Mouse (Mus musculus) right cerebral cortex, postnatal 4 days (tissue): ENCODE measurements around the gene Sytl1.
A peak's percentile ranks its signal among the peaks of the same experiment; 100 is the strongest.

ENCODE experiments used
- DNase-seq: peaks from one replicate; pipeline ENCODE4 v3.0.0-alpha.2; 2022

Sytl1 gene

DNA sequence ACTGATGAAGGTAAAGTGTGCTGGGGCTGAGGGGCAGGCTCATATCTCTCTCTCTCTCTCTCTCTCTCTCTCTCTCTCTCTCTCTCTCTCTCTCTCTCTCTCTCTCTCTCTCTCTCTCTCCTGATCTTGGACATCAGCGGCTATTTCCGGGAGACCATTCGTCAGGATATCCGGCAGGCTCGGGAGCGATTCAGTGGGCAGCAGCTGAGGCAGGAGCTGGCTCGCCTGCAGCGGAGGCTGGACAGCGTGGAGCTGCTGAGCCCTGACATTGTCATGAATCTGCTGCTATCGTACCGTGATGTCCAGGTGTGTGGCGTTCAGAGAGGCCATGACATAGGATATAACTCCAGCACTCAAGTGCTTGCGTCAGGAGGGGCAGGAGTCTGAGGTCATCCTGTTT lies 19.4 kb downstream of the Sytl1 start:
- no peak for DNase-seq

DNA sequence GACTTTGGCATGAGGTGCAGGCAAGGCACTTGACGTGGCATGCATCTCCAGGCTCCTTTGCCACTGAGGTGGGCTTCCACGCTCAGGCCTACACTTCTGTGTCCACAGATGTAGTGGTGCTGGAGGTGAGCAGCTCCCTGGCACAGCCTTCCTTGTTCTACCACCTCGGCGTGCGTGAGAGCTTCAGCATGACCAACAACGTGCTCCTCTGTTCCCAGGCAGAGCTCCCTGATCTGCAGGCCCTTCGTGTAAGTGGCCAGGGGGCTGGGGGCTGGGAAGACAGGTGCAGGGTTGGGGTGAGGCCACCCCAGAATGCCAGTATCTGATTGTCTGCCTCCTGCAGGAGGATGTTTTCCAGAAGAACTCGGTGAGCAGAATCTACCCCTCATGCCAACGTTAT lies 20.2 kb downstream of the Sytl1 start:
- DNase-seq = no peak

GRCm38 (mm10) chr4:133241910-133242309 lies 21.0 kb downstream of the Sytl1 start:
- DNase-seq = no peak

DNA sequence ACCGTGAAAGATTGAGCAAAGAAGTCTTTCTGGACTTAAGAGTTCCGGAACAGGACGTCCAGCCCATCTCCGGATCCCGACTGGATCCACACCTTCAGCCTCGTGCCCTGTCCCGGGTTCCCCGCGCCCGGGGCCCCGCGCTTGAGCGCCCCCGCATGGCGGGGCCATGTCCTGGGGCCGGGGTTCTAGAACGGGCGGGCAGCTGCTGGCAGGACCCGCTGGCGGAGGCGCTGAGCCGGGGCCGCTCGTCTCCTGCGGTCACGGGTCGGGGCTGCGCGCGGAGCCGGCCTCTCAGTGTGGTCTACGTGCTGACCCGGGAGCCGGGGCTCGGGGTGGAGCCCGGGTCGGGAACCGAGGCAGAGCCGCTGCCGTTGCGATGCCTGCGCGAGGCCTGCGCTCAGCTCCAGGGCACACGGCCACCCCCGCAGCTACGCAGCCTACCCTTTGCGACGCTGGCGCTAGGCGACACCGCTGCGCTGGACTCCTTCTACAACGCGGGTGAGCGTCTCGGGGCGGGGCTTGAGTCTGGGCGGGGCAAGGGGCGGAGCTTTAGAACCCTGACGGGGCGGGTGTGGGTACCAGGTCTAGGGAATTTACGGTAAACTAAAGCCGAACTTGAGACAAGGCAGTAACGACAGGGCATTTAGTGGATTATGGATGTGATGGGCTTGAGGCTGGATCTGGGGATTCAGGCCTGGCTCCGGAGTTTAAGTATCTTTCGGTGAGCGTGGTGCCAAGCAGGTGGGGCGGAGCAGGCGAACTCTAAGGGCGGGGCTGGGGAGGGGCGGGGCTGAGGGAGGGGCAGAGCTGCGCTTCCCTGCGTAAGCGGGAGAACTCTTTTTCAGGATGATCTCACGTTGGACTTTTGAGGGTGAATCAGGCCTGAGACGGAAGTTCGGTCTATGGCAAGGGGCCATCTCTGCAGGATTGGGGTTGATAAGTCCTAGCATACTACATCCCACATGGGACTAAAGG lies 21.7 kb downstream of the Sytl1 start:
- peak; percentile 79 for DNase-seq

DNA sequence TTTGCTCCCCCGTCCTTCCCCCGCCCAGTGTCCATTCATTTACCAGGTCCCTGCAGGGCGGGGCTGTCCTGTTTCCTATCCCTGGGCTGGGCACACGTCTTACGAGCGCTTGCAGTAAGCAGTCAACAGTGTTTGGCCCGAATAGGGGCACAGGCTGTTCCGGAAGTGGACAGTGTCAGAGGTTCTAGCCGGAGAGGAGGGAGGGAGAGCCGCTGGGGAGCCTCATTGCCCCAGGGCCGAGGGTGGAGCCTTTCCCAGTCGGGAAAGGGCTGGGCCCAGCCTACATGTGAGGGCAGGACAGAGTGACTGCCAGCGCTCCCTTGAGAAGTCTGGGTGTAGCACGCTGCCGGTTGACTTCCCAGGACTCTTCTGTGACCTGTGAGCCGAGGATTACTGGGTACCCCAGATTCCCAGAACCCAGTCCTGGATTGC lies 22.4 kb downstream of the Sytl1 start, which contains the start of gene Map3k6:
Gene Map3k6, plus strand, starts transcription at position 329 of the 432 bp plus-strand sequence.
- DNase-seq = no peak

- DNase-seq = no peak
These were observed 25.0 kb downstream of the Sytl1 start for GRCm38 (mm10) chr4:133237911-133238310.

- no peak for DNase-seq
These were observed 27.5 kb downstream of the Sytl1 start for GRCm38 (mm10) chr4:133235415-133235814.

- no peak for DNase-seq
These were observed 28.1 kb downstream of the Sytl1 start for GRCm38 (mm10) chr4:133234771-133235170.

GRCm38 (mm10) chr4:133233285-133233976 lies 29.5 kb downstream of the Sytl1 start:
- no peak for DNase-seq

- DNase-seq = no peak
These were observed 33.3 kb downstream of the Sytl1 start for GRCm38 (mm10) chr4:133229582-133229981.

GRCm38 (mm10) chr4:133227636-133228035 lies 35.3 kb downstream of the Sytl1 start:
- no peak for DNase-seq

GRCm38 (mm10) chr4:133226073-133226472 lies 36.8 kb downstream of the Sytl1 start:
- DNase-seq = no peak

- no peak for DNase-seq
These were observed 39.0 kb downstream of the Sytl1 start for GRCm38 (mm10) chr4:133223875-133224274.

- no peak for DNase-seq
These were observed 41.2 kb downstream of the Sytl1 start for GRCm38 (mm10) chr4:133221701-133222100.

DNA sequence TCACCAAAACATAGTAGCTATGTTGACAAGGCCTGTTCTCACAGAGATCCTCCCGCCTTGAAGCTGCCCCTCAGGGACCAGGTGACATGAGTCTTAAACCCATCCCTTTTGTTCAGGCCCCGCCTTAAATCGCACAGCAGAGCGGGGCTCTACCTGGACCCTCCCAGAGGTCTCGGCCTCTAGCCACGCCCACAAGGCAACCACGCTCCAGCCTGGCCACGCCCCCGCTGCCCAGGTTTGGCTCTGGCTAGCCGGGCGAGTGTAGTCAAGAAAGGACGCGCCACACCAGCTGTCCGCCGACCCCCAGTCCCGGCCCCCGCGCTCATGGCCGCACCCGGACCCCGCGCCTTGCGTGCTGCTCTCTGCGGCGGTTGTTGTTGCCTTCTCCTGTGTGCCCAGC lies 42.3 kb downstream of the Sytl1 start:
- no peak for DNase-seq

- no peak for DNase-seq
These were observed 44.2 kb downstream of the Sytl1 start for GRCm38 (mm10) chr4:133218745-133219144.

DNA sequence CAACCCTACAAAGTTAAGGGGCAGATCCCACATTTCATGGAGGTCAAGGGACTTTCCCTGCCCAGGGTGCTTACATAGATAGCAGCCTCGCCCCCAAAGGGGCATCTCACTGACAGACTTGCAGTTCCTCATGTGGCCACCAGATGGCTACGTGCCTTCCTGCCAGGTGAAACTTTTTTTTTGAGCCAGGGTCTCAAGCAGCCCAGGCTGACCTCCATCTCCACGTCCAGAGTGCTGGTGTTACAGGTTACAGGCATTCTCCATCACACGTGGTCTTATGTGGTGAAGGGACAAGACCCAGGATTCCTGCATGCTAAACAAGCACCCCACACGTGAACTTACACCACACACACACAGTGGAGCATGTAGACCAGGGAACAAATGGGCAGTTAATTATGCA lies 45.3 kb downstream of the Sytl1 start:
- peak; percentile 68 for DNase-seq

- no peak for DNase-seq
These were observed 49.3 kb downstream of the Sytl1 start for GRCm38 (mm10) chr4:133213661-133214060.

DNA sequence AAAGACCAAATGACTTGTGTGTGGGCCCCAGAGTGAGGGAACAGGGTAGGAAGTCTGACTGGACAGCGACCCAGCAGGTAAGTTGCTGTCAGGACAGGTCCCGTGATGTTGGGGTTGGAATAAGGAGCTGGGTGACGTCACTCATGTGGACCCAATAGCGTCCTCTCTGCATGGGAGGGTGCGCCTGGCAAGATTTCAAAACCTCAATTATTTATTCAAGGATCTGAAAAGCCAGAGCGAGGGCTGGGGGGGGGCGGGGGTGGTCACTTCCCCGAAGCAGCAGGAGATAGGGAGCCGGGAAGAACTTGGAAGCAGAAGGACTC lies 49.7 kb downstream of the Sytl1 start:
- DNase-seq = no peak

DNA sequence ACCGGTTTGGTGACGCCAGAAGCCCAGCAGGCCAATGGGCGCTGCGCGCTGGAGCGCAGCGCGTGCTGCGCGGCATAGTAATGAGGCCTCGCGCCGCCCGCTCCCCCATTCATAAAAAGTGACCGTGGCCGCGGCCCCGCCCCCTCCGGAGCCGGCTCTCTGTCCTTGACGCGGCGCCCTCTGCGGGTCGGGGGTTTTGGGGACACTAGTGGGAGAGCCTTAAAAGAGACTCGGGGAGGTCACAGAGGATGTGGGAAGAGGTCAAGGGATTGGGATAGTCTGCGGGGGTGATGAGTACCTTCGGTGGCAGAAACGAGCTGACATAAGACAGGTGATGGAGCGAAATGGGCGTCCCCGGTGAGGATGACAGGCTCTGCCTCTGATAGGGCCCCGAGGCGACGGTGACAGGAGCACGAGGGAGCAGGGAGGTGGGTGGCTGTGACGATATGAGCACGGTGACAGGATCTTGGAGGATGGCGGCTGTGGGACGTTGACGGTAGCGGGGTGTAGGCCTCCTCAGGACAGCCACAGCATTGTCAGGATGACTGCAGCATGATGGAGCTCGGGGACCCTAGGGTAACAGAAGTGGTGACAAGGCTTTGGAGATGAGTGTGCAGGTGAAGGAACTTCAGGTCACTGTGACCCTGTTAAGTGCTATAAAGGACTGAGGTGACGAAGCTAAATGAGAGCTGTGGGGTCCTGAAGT lies 50.2 kb downstream of the Sytl1 start:
- DNase-seq = peak; percentile 77

DNA sequence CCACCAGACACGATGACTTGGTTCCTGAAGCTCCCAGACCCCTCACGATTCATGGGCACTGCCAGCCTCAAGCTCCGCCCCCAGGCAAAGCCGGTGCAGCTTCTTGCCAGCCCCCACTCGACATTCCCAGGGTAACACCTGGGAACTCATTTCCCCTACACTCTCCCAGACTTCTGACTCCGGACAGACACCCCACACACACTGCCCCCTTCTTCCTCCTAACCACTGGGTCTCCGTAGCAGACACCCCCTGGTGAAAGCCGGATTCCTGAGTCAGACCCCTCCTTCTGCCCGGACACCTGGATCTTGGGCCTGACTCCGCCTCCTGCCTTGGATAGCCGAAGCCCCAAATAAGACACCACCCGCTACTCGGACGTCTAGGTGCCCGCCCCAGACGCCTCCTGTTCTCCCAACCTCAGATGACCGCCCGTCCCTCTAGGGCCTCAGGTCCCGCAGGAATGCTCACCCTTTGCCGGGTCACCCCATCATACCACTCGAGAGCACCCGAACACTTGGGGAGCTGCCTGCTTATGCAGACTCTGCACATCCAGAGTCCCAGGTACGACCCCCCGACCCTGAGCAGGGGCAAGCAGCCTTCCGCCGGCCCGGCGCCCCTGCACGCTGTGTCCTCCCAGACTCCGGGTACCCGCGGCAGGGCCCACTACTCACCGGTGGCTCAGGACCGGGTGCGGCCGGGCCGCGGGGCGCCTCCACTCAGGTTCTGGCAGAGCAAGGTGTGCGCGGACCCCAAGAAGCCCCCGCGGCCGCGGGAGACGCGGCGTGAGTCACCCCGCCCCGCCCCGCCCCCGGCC lies 51.0 kb downstream of the Sytl1 start, which contains the start of the genes Cd164l2 and Gpr3:
Gene Cd164l2, plus strand, starts transcription at position 381 of the 811 bp plus-strand sequence.
Gene Gpr3, minus strand, starts transcription at position 786 of the 811 bp plus-strand sequence.
- DNase-seq = no peak

GRCm38 (mm10) chr4:133210788-133211390 lies 52.0 kb downstream of the Sytl1 start:
- DNase-seq = no peak
